Mouse (Mus musculus) intestine, postnatal 0 days (tissue): Measurements from ENCODE around the gene Tor4a. TPM values are rescaled to one million over a fixed set of nuclear protein-coding genes. Genes with fewer than 3 reads are reported as not detected.

Experiments
- ATAC-seq: fragments of 200-750 bp; cut with Nextera tagmentation; 2 replicates; pipeline ENCODE4 v1.8.0; 2017; ENCODE audit warnings: mild to moderate bottlenecking, moderate TSS enrichment, moderate library complexity
- H3K27ac ChIP-seq: fragments of 300-500 bp; sonication (generic); 2 replicates; pipeline ENCODE4 v1.5.1; 2014; ENCODE audit warnings: mild to moderate bottlenecking, low read depth, low read length, moderate library complexity
- H3K27me3 ChIP-seq: fragments of 300-500 bp; sonication (generic); replicated peaks from 2 replicates; pipeline ENCODE4 v1.6.1; 2014; ENCODE audit warnings: low read length, mixed read lengths; ENCODE audit not compliant: control insufficient read depth, insufficient read depth
- H3K36me3 ChIP-seq: fragments of 300-500 bp; sonication (generic); 2 replicates; pipeline ENCODE4 v1.6.1; 2014; ENCODE audit warnings: mild to moderate bottlenecking, moderate library complexity; ENCODE audit not compliant: control insufficient read depth, insufficient read depth
- H3K4me1 ChIP-seq: fragments of 300-500 bp; sonication (generic); replicated peaks from 2 replicates; pipeline ENCODE4 v1.6.1; 2014; ENCODE audit warnings: antibody characterized with exemption, low read length, mixed read lengths; ENCODE audit not compliant: control insufficient read depth, insufficient read depth
- H3K4me2 ChIP-seq: fragments of 300-500 bp; sonication (generic); replicated peaks from 2 replicates; pipeline ENCODE4 v1.6.1; 2014; ENCODE audit warnings: low read depth, mild to moderate bottlenecking, moderate library complexity
- H3K4me3 ChIP-seq: fragments of 300-500 bp; sonication (generic); 2 replicates; pipeline ENCODE4 v1.5.1; 2014; ENCODE audit warnings: low read depth, low read length
- H3K9ac ChIP-seq: fragments of 300-500 bp; sonication (generic); 2 replicates; pipeline ENCODE4 v1.6.1; 2014; ENCODE audit warnings: mild to moderate bottlenecking, low read depth, low read length
- H3K9me3 ChIP-seq: fragments of 300-500 bp; sonication (generic); 2 replicates; pipeline ENCODE4 v1.6.1; 2016; ENCODE audit warnings: mixed run types; ENCODE audit not compliant: control insufficient read depth
- CTCF ChIP-seq: sonication (generic); IDR thresholded peaks from 2 replicates; pipeline ENCODE4 v1.5.1; 2016; ENCODE audit warnings: low read depth, mild to moderate bottlenecking, control low read depth, antibody characterized with exemption, moderate library complexity
- WGBS: fragments of 180-500 bp; shearing (Covaris S2); extraction: QIAGEN DNeasy Blood & Tissue Kit; methylation state at CpG from one replicate; pipeline ENCODE4 v1.1.7; 2014; 5-methylcytosine and 5-hydroxymethylcytosine counted together
- polyA plus RNA-seq: library from polyadenylated mRNA; unstranded; fragments of >200 nt; fragmentation: Nextera tagmentation; extraction: Ambion mirVana; gene quantifications from 2 replicates; pipeline ENCODE4 v1.2.1, GENCODE M21; 2015

Tor4a gene
- polyA plus RNA-seq, 1 experiment from 2014 or later: 12.6 TPM

DNA sequence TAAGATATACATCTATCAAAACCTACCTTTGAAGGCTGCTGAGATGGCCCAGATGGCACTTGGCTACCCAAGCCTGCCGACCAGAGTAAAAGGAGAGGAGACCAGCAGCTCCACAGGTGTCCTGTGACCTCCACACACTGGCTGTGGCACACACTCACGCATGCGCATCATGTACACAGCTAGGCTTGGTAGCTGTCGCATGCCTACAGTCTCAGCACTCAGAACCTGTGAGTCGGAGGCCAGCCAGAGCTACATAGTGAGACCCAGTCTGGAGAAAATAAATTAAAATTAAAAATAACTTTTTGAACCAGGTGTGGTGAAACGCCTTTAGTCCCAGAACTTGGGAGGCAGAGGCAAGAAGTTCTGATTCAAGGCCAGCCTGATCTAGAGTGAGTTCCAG, 8.8 kb downstream of the Tor4a start:
- H3K4me1 ChIP-seq: peaks cover 2% of the 10 kb centered on the region; the same call in 1 of the 2 replicates
- H3K9me3 ChIP-seq: no peaks in the 10 kb centered on the region
- H3K36me3 ChIP-seq: no peaks in the 10 kb centered on the region
- no peak overlapping the region for H3K9ac ChIP-seq
- WGBS: 87% methylated on average over 6 of the region's 6 CpGs
- no peak overlapping the region for H3K4me2 ChIP-seq
- TF ChIP-seq CTCF: no peak
- no peak overlapping the region for H3K4me3 ChIP-seq
- H3K27ac ChIP-seq: no peak overlapping the region
- ATAC-seq: no peak
- H3K27me3 ChIP-seq: no peaks in the 10 kb centered on the region

DNA sequence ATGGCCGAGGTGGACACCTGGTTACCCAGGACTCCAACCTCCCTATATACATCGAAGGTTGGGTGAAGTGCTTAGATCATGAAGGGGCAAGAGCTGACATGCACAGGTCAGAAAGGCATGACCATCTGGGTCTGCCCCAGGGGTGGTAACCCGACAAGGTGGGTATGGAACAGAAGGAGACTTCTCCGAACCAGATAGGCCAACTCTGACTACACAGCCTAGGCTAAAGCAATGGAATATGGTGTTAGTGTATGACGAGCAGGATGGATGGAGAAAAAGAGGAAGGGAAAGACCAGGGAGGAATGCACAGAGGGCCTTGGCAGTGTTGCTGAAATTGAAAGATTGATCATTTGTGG, 10.1 kb downstream of the Tor4a start:
- no peak overlapping the region for H3K27ac ChIP-seq
- peak; percentile 3; the same call in 1 of the 2 replicates for ATAC-seq
- H3K9ac ChIP-seq: no peak overlapping the region
- 39% methylated on average over 5 of the region's 5 CpGs for WGBS
- H3K4me2 ChIP-seq: peak overlapping the region; percentile 91
- TF ChIP-seq CTCF: no peak
- no peaks in the 10 kb centered on the region for H3K9me3 ChIP-seq
- peak overlapping the region; percentile 48; the same call in 1 of the 2 replicates for H3K4me3 ChIP-seq
- no peaks in the 10 kb centered on the region for H3K27me3 ChIP-seq
- H3K4me1 ChIP-seq: peaks cover 2% of the 10 kb centered on the region; the same call in 1 of the 2 replicates
- no peaks in the 10 kb centered on the region for H3K36me3 ChIP-seq

DNA sequence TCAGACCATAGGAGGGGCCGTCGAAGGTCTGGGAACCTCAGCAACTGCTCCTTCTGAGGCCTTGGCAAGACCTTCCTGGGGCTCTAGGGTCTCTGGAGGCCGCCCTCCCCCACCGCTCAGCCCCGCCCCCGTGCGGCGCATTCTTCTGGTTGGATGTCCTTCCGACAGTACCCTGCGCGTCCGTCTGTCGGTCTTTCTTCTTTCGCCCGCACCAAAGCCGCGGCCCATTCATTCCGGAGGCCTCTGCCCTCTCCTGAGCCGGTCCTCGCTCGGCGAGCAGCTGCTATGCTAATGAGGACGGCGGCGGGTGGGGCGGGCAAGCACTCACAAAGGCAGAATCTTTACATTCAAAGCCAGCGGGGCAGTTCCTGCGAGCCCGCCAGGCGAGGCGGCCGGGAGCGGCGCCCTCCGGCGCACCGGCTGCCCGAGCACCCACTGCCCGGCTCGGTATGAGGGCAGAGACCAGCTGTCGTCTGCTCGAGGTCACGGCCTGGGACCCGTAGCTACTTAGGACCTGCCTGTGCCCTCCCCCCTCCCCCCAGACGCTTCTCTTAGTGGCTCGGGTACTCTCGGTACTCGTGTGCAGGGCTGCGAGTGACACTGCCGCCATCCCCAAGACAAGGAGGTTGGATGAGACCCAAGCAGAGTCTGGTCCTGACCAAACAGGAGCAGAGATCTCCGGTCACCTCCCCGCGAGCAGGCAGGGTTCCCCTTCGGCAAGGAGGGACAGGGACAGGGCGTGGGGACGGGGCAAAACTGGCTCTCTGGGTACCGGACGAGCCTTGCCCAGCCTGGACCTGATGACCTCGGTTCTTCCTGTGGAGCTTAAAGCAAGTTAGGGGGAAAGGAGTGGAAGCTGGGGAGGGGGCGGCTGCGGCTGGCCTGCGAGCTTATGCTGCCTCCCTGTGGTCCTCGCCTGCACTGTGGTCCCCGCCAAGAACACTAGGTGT, 10.8 kb downstream of the Tor4a start:
- TF ChIP-seq CTCF: peak; percentile 82
- peak overlapping the region; percentile 59 for H3K9ac ChIP-seq

DNA sequence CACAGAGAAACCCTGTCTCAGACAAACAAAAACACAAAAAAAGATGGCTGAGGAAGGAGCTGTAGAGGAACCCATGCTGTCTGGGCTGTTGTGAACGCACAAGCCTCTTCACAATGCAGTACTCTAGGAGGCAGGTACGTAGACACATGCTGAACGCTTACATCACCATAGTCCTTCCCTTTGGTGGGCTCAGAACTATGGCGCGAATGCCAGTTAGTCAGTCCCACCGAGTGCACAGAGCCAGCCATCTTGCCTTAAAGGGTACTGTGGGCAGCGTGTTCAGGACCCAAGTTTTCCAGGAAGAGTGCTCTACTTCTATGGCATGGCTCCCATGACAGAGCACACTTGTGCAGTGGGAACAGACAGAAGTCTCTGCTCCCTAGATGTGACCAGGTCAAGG, 12.2 kb downstream of the Tor4a start:
- Histone ChIP-seq H3K4me2 (no peak overlapping the region), H3K9ac (no peak overlapping the region), H3K4me3 (no peak overlapping the region), H3K36me3 (no peaks in the 10 kb centered on the region), H3K27ac (no peak overlapping the region), H3K9me3 (no peaks in the 10 kb centered on the region), H3K27me3 (no peaks in the 10 kb centered on the region), H3K4me1 (peaks cover 5% of the 10 kb centered on the region; the same call in 1 of the 2 replicates)
- WGBS: 96% methylated on average over 7 of the region's 7 CpGs
- ATAC-seq: no peak
- TF ChIP-seq CTCF: no peak

More for the DNA sequence above, 10.8 kb downstream of the Tor4a start:
- ATAC-seq: peak; percentile 42
- H3K27me3 ChIP-seq: no peaks in the 10 kb centered on the region
- no peaks in the 10 kb centered on the region for H3K9me3 ChIP-seq
- WGBS: 2% methylated on average over 64 of the region's 64 CpGs
- peaks cover 2% of the 10 kb centered on the region; the same call in 1 of the 2 replicates for H3K4me1 ChIP-seq
- H3K4me3 ChIP-seq: peak overlapping the region; percentile 48
- peak overlapping the region; percentile 64 for H3K27ac ChIP-seq
- H3K4me2 ChIP-seq: peak overlapping the region; percentile 91
- no peaks in the 10 kb centered on the region for H3K36me3 ChIP-seq

DNA sequence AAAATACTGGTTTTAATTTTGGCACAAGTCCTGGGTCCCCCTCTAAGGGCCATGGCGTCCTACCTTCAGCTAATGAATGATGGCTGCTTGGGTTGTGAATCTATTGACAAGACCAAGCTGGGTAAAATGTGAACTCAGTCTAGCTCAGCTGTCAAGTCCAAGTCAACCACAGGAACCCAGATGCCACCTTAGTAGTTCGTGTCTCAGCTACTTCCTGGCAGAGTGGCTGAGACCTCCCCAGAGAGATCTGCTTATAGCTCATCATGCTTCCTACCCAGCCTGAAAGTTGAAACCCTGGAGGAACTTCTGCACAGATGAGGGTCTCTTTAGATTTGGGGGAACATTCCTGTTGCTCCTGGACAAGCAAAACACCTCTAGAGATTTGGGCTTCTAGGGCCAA, 13.3 kb downstream of the Tor4a start:
- WGBS: 64% methylated on average over 2 of the region's 2 CpGs
- Histone ChIP-seq H3K9me3 (no peaks in the 10 kb centered on the region), H3K36me3 (no peaks in the 10 kb centered on the region), H3K4me1 (peaks cover 8% of the 10 kb centered on the region; the same call in 1 of the 2 replicates), H3K9ac (no peak overlapping the region), H3K27ac (no peak overlapping the region), H3K27me3 (no peaks in the 10 kb centered on the region), H3K4me2 (peak overlapping the region; percentile 92), H3K4me3 (peak overlapping the region; percentile 64; the same call in 1 of the 2 replicates)
- ATAC-seq: no peak
- no peak for TF ChIP-seq CTCF

DNA sequence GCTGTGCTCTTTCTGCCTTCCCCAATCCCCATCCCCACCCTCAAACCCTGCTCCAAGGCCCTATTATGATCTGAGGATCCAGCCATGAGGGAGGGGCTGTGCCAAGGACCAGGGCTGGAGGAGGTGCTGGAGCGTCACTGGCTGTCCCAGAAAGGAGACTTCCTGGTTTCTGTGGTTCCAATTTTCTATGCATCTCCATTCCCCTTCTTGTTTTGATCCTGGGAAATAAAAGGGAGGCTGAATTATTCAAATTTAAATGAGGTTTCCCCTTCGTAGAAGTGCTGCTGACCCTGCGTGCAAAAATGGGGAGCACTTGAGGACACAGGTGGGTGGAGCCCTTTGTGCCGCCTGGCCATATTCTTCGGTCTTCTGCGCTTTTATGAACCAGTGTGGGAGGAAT, 14.0 kb downstream of the Tor4a start:
- Histone ChIP-seq H3K27ac (no peak overlapping the region), H3K36me3 (no peaks in the 10 kb centered on the region), H3K9ac (peak overlapping the region; percentile 35; the same call in 1 of the 2 replicates), H3K4me2 (peak overlapping the region; percentile 92), H3K4me3 (peak overlapping the region; percentile 64), H3K4me1 (peaks cover 11% of the 10 kb centered on the region; the same call in 1 of the 2 replicates), H3K27me3 (no peaks in the 10 kb centered on the region), H3K9me3 (no peaks in the 10 kb centered on the region)
- WGBS: 14% methylated on average over 6 of the region's 6 CpGs
- TF ChIP-seq CTCF: no peak
- no peak for ATAC-seq
